Mouse (Mus musculus): ENCODE data around the gene Klra8.
"Not testable (repeated sequence)": the region's sequence is repeated elsewhere in the genome, so short reads cannot be mapped to it uniquely, and the experiment has no call there.

Klra8 gene

GRCm38 (mm10) chr6:130129798-130130197, at the start of gene Klra8:
Gene Klra8 (minus strand): TSS chr6:130129898.
- not testable (repeated sequence) for DNase-seq

- DNase-seq = no peak
Measured at GRCm38 (mm10) chr6:130110485-130110884, 19.2 kb downstream of the Klra8 start.

- not testable (repeated sequence) for DNase-seq
Measured at GRCm38 (mm10) chr6:130102743-130103142, 27.0 kb downstream of the Klra8 start.

- no peak for DNase-seq
Measured at GRCm38 (mm10) chr6:130092336-130092948, 37.3 kb downstream of the Klra8 start.

- DNase-seq = not testable (repeated sequence)
Measured at GRCm38 (mm10) chr6:130067171-130067570, 62.5 kb downstream of the Klra8 start, which contains the start of gene Klra4. Gene Klra4 (minus strand): TSS chr6:130067271.

Data from embryo, embryonic 11 days (tissue).